Mouse (Mus musculus): Measurements from ENCODE around the gene Fbxo24. TPM values are rescaled to one million over a fixed set of nuclear protein-coding genes. Genes with fewer than 3 reads are reported as not detected.
A peak's percentile ranks its signal among the peaks of the same experiment; 100 is the strongest.

The Fbxo24 gene
- 0.09 TPM in 1 of 2 replicates, not detected in the other for polyA plus RNA-seq (2015; fragmentation: Nextera tagmentation; extraction: Ambion mirVana)

DNA sequence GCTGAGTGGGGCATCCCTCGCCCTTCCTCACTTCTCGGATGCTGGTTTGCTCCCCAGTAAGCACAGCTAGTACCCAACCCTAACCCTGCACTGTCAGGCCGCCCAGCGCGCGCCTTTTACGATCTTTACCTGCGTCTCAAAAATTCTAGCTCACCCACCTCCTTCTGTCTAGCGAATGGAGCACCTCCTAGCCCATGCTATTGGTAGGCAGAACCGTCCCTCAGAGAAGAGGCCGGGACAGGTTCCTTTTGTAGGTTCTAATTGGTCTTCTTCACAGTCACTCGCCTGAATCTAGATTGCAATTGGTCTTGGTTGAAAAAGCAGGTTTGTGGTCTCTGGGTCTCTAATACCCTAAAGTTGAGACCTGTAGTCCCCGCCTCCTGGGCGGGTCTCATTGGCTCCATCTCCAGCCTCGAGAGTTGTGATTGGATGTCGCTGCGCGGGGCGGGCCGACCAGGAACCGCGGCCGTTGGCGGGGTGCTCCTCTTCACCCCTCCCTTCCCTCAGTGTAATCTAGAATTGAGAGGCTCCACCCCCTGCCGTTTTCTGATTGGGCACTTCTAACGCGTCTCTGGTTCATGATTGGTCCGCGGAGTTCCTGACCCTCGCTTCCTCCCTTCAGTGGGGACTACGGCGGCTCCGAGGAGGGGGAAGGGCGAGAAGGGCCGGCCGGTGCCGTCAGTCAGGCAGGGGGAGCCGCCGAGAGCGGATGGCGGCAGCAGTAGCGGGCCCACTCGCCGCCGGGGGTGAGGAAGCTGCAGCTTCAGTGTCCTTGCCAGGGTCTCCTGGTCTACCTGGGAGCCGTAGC is at the start of gene Fbxo24, which contains the start of the genes Lrch4 and Gm20605:
Fbxo24 (minus strand) TSS at position 505 of the 808 bp plus-strand sequence.
Lrch4 (plus strand) TSS at position 624 of the 808 bp plus-strand sequence.
Gm20605 (plus strand) TSS at position 678 of the 808 bp plus-strand sequence.
- H3K4me1 ChIP-seq = peaks cover 46% of the 10 kb centered on the region

DNA sequence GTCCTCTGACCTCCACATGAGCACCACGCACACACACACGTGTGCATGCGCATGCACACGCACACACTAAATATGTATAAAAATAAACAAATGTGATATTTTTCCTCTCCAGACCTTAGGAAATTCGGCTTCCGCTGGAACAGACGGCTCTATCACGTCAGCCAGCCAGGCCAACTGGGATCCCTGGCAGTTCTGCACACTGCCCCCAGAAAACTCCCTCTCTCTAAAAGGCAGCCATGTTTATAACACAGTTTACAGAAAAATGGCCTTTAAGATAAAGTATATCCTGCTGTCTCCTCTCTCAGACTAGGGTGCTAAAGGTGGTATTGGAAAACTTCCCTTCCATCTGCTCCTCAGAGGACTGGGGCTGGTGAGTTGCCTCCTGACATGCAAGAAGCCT is 49.1 kb upstream of the Fbxo24 start:
- Histone ChIP-seq H3K27ac (no peak overlapping the region), H3K9ac (no peak overlapping the region), H3K27me3 (no peaks in the 10 kb centered on the region), H3K4me2 (no peak overlapping the region), H3K9me3 (no peaks in the 10 kb centered on the region), H3K4me3 (no peak overlapping the region), H3K36me3 (no peaks in the 10 kb centered on the region; the same call in 1 of the 2 replicates), H3K4me1 (peaks cover under 1% of the 10 kb centered on the region; the same call in 1 of the 2 replicates)
- WGBS = 94% methylated on average over 8 of the region's 8 CpGs
- no peak for ATAC-seq (ENCODE audit: insufficient number of reproducible peaks, low FRiP score, low TSS enrichment, low read depth)

More for the DNA sequence above, at the start of gene Fbxo24, which contains the start of the genes Lrch4 and Gm20605:
- Histone ChIP-seq H3K27ac (peak within 1 kb of the TSS; percentile 91), H3K9ac (peak within 1 kb of the TSS; percentile 79), H3K4me3 (peak within 1 kb of the TSS; percentile 98), H3K9me3 (no peaks in the 10 kb centered on the region), H3K27me3 (no peaks in the 10 kb centered on the region), H3K4me2 (peak within 1 kb of the TSS; percentile 88), H3K36me3 (peaks cover 4% of the 10 kb centered on the region)
- peak; percentile 98 for ATAC-seq (ENCODE audit: insufficient number of reproducible peaks, low FRiP score, low TSS enrichment, low read depth)
- under 1% methylated on average over 46 of the region's 46 CpGs for WGBS

DNA sequence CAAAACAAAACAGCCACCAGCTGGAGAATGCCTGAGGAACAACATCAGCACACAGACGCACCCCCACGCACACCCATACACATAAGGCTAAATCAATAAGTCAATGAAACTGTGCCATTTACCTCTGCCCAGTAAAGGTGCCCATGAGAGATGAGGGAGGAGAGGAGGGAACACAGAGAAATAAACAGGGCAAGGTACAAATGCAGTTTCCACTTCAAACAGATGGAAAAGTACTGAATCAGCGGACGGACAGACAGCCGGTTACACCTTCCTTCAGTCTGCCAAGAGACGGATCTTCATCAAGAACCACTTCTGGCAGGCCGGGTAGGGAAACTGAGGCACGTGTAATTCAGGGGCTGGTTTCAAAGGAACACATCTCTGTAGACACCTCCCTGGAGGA is 46.0 kb upstream of the Fbxo24 start:
- Histone ChIP-seq H3K9me3 (no peaks in the 10 kb centered on the region), H3K27me3 (no peaks in the 10 kb centered on the region), H3K9ac (no peak overlapping the region), H3K4me2 (no peak overlapping the region), H3K27ac (no peak overlapping the region), H3K36me3 (no peaks in the 10 kb centered on the region; the same call in 1 of the 2 replicates), H3K4me3 (no peak overlapping the region), H3K4me1 (peaks cover 21% of the 10 kb centered on the region)
- 89% methylated on average over 8 of the region's 8 CpGs for WGBS
- no peak for ATAC-seq (ENCODE audit: insufficient number of reproducible peaks, low FRiP score, low TSS enrichment, low read depth)

DNA sequence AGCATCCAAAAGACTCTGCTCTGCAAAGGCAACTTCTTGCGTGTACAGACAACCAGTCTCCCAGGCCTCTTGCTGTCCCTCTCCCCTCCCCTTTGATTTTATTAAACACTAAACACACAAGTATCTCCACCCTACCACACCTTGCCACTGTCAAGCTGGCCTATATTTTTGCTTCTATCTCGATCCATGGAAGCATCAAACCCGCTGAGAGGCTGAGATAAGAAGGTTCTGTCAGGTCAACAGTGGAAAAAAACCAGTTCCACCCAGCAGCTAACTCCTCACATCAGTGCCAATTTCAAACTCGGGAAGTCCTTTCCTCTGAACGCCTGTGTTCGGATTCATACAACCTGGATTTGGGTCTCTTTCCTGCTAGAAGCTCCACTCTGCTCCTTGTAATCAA is 44.2 kb upstream of the Fbxo24 start:
- no peaks in the 10 kb centered on the region; the same call in 1 of the 2 replicates for H3K36me3 ChIP-seq
- no peaks in the 10 kb centered on the region for H3K27me3 ChIP-seq
- H3K9me3 ChIP-seq = no peaks in the 10 kb centered on the region
- no peak overlapping the region for H3K4me2 ChIP-seq
- ATAC-seq (ENCODE audit: insufficient number of reproducible peaks, low FRiP score, low TSS enrichment, low read depth) = no peak
- H3K9ac ChIP-seq = no peak overlapping the region
- no peak overlapping the region for H3K4me3 ChIP-seq
- H3K4me1 ChIP-seq = peaks cover 24% of the 10 kb centered on the region
- no peak overlapping the region for H3K27ac ChIP-seq
- WGBS = 86% methylated on average over 6 of the region's 6 CpGs

DNA sequence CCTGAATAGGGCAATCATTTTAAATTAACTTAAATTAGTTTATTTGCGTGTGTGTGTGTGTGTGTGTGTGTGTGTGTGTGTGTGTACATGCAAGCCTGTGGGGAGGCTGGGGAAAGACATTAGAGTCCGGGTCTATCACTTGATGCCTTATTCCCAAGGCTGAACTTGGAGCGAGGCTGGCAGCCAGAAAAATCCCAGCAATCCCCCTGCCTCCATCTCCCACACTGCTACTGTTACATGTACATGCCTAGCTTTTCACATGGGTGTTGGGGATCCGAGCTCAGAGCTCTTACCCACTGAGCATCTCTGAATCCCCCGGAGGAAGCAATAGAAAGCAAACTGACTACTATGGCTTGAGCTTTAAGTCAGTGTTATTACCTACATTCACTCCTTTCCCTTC is 43.6 kb upstream of the Fbxo24 start:
- WGBS = 76% methylated on average over 5 of the region's 5 CpGs
- H3K27ac ChIP-seq = peak overlapping the region; percentile 77; the same call in 1 of the 2 replicates
- H3K4me2 ChIP-seq = no peak overlapping the region
- H3K4me1 ChIP-seq = peaks cover 24% of the 10 kb centered on the region
- H3K27me3 ChIP-seq = no peaks in the 10 kb centered on the region
- H3K9ac ChIP-seq = no peak overlapping the region
- H3K9me3 ChIP-seq = no peaks in the 10 kb centered on the region
- H3K36me3 ChIP-seq = peaks cover 2% of the 10 kb centered on the region; the same call in 1 of the 2 replicates
- H3K4me3 ChIP-seq = no peak overlapping the region
- ATAC-seq (ENCODE audit: insufficient number of reproducible peaks, low FRiP score, low TSS enrichment, low read depth) = no peak

DNA sequence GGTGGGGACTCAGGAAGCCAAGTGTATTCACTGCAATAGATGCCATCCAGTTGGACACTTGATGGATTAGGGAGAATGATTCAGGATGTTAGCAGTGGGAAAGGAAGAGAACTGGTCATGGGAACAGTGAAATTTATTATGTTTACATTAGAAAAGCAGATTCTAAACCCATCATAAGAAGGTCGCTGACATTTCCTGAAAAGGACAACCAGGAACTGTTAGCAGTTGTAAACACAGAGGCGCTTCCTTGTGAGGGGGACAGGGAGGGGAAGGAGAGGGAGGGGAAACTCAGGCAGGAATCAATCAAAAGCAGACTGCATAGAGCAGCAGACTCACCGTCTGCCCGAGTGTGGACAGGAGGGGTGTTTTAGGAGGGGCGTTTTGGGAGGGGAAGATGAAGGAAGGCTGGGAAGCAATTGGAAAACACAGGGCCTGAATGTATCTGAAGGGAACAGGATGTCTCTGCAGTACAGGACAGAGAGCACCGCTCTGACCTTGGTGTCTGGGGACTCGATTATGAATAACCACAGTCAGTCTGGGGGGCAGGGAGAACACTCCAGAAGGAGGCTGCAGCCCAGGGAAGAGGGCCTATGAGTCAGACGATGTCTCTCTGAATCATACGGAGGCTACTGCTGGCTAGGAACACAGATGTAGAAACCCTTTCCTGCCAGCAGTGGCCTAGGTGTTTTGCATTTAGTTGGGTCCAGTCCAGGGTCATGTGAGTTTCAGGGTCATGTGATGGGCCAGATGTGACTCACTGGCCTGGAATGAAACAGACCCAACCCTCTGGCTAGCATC is 42.8 kb upstream of the Fbxo24 start:
- ATAC-seq (ENCODE audit: insufficient number of reproducible peaks, low FRiP score, low TSS enrichment, low read depth) = peak; percentile 42; the same call in 1 of the 2 replicates
- Histone ChIP-seq H3K9ac (no peak overlapping the region), H3K4me3 (no peak overlapping the region), H3K36me3 (peaks cover 9% of the 10 kb centered on the region), H3K9me3 (no peaks in the 10 kb centered on the region), H3K27ac (peak overlapping the region; percentile 77), H3K4me1 (peaks cover 24% of the 10 kb centered on the region), H3K4me2 (no peak overlapping the region), H3K27me3 (no peaks in the 10 kb centered on the region)
- 14% methylated on average over 9 of the region's 9 CpGs for WGBS

DNA sequence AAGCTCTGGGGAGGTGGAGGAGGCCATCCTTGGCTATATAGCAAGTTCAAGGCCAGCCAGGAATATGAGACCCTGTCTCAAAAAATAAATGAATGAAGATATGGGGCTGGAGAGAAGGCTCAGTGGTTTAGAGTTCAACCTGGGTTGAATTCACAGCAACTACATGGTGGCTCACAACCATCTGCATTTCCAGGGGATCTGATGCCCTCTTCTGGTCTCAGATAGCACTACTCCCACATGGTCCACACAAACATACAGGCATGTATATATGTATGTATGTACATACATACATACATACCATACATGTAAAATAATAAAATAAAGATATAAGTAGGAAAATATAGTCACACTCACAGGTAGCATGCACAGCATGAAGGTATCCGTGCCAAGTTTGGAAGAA is 41.4 kb upstream of the Fbxo24 start:
- H3K36me3 ChIP-seq = peaks cover 19% of the 10 kb centered on the region
- peaks cover 24% of the 10 kb centered on the region for H3K4me1 ChIP-seq
- H3K27ac ChIP-seq = no peak overlapping the region
- H3K9ac ChIP-seq = no peak overlapping the region
- no peak overlapping the region for H3K4me2 ChIP-seq
- no peaks in the 10 kb centered on the region for H3K27me3 ChIP-seq
- H3K4me3 ChIP-seq = no peak overlapping the region
- ATAC-seq (ENCODE audit: insufficient number of reproducible peaks, low FRiP score, low TSS enrichment, low read depth) = no peak
- 91% methylated on average over 1 of the region's 1 CpGs for WGBS
- no peaks in the 10 kb centered on the region for H3K9me3 ChIP-seq

DNA sequence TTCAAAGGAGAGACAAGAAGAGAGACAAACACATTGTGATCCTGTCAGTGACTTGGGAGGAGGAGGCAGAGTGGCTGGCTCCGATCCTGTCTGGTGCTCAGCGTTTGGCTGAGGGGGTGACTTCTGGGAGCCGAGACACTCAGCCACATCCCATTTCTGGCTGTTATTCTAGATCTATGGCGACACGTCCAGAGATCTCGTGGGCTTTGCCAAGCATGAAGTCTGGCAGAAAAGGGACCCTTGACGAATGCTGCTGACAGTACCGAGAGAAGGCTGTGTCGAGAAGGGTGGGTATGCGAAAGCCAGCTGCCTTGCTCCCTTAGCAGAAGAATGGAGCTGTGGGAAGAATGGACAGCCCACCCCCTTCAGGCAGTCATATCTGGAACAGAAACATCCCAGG is 40.2 kb upstream of the Fbxo24 start:
- no peak for ATAC-seq (ENCODE audit: insufficient number of reproducible peaks, low FRiP score, low TSS enrichment, low read depth)
- Histone ChIP-seq H3K4me2 (0 out of 2 replicates have a peak overlapping the region, but pooled peaks have one; percentile 5), H3K36me3 (peaks cover 30% of the 10 kb centered on the region), H3K27me3 (no peaks in the 10 kb centered on the region), H3K9me3 (no peaks in the 10 kb centered on the region), H3K4me1 (peaks cover 24% of the 10 kb centered on the region), H3K4me3 (no peak overlapping the region), H3K27ac (no peak overlapping the region), H3K9ac (no peak overlapping the region)
- 72% methylated on average over 10 of the region's 10 CpGs for WGBS

DNA sequence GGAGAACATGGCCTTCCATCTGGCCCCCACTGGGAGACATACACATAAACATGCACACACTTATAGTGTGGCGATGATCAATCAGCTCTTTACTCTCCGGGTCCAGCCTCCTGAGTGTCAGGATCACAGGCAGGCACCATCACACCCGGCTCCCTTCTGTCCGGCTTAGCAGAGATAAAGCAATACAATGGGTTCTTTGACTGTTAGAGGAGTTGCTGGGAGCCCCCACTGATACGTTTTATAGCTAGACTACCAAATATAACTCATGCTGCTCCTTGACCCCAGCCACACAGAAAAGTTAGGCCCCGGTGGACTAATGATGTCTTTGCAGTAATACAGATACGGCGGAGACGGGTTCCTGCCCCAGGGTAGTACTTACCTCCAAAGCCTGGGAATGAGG is 34.3 kb upstream of the Fbxo24 start:
- Histone ChIP-seq H3K9ac (no peak overlapping the region; the same call in 1 of the 2 replicates), H3K36me3 (peaks cover 55% of the 10 kb centered on the region), H3K27me3 (no peaks in the 10 kb centered on the region), H3K4me1 (no peaks in the 10 kb centered on the region), H3K27ac (no peak overlapping the region), H3K4me2 (no peak overlapping the region), H3K4me3 (no peak overlapping the region), H3K9me3 (no peaks in the 10 kb centered on the region)
- WGBS = 73% methylated on average over 9 of the region's 9 CpGs
- ATAC-seq (ENCODE audit: insufficient number of reproducible peaks, low FRiP score, low TSS enrichment, low read depth) = no peak

DNA sequence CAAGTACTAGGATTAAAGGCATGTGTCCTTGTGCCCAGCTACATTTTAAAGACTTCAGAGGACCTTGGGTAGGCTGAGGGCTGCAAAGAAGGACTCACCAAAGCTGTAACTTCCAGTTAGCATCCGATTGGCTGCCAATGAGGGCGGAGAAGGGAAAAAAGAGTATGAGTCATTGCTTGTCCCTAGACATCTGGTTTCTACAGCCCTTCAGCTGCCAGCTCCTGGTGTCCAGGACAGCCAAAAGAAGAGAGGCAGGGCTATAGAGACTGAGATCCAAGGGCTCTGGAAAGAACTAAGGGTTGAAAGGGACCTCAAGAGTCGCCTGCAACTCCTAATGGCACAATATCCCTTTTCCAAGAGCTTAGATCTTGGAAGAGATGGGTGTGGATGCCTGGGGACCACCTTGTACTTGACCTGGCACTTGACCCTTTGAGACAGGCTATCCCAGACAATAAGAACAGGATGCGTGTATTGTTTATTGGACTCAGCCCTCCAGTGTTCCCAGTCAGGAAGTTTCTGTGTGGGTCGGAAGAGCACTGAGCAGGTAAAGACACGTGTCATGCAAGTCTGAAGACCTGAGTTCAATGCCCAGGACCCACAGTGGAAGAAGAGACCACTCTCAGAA is 31.4 kb upstream of the Fbxo24 start:
- peaks cover 5% of the 10 kb centered on the region for H3K4me1 ChIP-seq
- H3K27ac ChIP-seq = no peak overlapping the region
- H3K9me3 ChIP-seq = no peaks in the 10 kb centered on the region
- H3K4me2 ChIP-seq = no peak overlapping the region
- H3K9ac ChIP-seq = no peak overlapping the region
- peaks cover 38% of the 10 kb centered on the region for H3K36me3 ChIP-seq
- ATAC-seq (ENCODE audit: insufficient number of reproducible peaks, low FRiP score, low TSS enrichment, low read depth) = no peak
- H3K27me3 ChIP-seq = no peaks in the 10 kb centered on the region
- WGBS = 83% methylated on average over 6 of the region's 6 CpGs
- H3K4me3 ChIP-seq = no peak overlapping the region

DNA sequence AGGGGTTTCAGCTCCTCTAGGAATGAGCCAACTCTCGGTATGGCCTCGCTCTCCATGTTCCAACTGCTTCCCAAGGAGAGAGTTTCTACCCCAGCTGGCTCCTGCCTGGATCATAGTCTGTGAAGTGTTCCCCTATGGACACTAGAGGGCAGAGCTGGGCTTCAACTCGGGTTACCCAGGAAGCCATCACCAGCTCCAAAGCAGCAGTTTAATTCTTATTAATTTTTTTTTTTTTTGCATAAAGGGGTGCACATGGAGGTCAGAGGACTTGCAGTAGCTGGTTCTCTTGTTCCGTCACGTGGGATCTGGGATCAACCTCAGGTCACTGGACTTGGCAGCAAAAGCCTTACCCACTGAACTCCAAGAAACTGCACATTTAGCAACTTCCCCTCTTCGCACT is 28.2 kb upstream of the Fbxo24 start:
- Histone ChIP-seq H3K27ac (peak overlapping the region; percentile 43), H3K27me3 (no peaks in the 10 kb centered on the region), H3K9ac (no peak overlapping the region), H3K4me3 (no peak overlapping the region), H3K4me1 (peaks cover 8% of the 10 kb centered on the region), H3K36me3 (peaks cover 24% of the 10 kb centered on the region), H3K9me3 (no peaks in the 10 kb centered on the region), H3K4me2 (no peak overlapping the region)
- ATAC-seq (ENCODE audit: insufficient number of reproducible peaks, low FRiP score, low TSS enrichment, low read depth) = no peak
- WGBS = 25% methylated on average over 6 of the region's 6 CpGs

Data from limb, embryonic 15.5 days (tissue).